Mouse (Mus musculus) olfactory bulb, adult 2 months (tissue): Measurements from ENCODE around the gene Ulk2.

Experiments
- CTCF ChIP-seq: fragments of 200-500 bp; IDR thresholded peaks from 2 replicates; pipeline ENCODE4 v1.5.1; 2012; ENCODE audit warnings: low read depth, mild to moderate bottlenecking, low read length, moderate library complexity; ENCODE audit not compliant: insufficient read depth
- POLR2A ChIP-seq: fragments of 200-500 bp; IDR thresholded peaks from 2 replicates; pipeline ENCODE4 v1.6.1; 2012; ENCODE audit warnings: mild to moderate bottlenecking, low read depth, low read length, moderate library complexity; ENCODE audit not compliant: insufficient read depth

DNA sequence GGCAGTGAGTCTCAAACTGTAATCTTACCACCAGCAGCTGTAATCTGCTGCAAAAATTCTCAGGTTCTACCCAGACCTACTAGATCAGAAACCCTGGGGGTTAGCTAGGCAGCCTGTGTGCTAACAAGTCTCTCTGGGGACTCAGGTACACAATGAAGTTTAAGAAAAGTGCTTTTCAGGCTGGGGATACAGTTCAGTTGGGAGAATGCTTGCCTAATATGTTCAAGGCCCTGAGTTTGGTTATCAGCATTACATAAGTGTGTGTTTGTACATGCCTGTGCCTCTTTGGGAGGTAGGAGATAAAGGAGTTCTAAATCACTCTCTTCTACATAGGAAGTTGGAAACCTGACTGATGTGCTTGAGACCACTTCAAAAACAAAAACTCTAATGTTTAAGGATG lies 12.0 kb upstream of the Ulk2 start:
- TF ChIP-seq CTCF (no peak), POLR2A (no peak)
